Mouse (Mus musculus): Measurements from ENCODE around the gene Mrpl19. TPM values are rescaled to one million over a fixed set of nuclear protein-coding genes. Genes with fewer than 3 reads are reported as not detected.

Gene Mrpl19
- polyA plus RNA-seq, 1 experiment from 2014 or later: 81.9 TPM

DNA sequence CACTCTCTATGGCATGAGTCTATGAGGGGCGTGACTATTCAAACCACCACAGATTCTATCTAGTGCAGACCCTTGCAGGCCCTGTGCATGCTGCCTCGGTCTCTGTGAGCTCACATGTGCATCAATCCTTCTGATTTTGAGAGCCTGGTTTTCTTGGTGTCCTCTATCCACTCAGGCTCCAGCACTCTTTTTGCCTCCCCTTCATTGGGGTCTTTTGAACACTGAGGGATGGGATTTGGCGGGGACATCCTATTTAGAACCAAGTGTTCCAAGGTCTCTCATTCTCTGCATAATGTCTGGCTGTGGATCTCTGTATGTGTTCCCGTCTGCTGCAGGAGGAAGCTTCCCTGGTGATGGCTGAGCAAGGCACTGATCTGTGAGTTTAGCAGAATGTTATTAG lies 13.5 kb upstream of the Mrpl19 start:
- no peak for ATAC-seq (replicated peaks; ENCODE audit: low FRiP score)
- Histone ChIP-seq H3K4me2 (no peak overlapping the region), H3K9me3 (ENCODE audit: control insufficient read depth, low read length) (no peaks in the 10 kb centered on the region), H3K36me3 (ENCODE audit: control insufficient read depth, insufficient read depth, low read length) (no peaks in the 10 kb centered on the region), H3K4me1 (replicated peaks; ENCODE audit: control insufficient read depth, insufficient read depth, low read length) (no peaks in the 10 kb centered on the region), H3K4me3 (ENCODE audit: low read depth, low read length) (no peak overlapping the region), H3K27me3 (replicated peaks; ENCODE audit: control insufficient read depth, insufficient read depth, low read length) (no peaks in the 10 kb centered on the region), H3K27ac (ENCODE audit: low read depth, low read length) (no peak overlapping the region), H3K9ac (ENCODE audit: low read depth, low read length) (no peak overlapping the region)
- 82% methylated on average over 4 of the region's 4 CpGs for WGBS
- DNase-seq (ENCODE audit: low spot score): no peak

DNA sequence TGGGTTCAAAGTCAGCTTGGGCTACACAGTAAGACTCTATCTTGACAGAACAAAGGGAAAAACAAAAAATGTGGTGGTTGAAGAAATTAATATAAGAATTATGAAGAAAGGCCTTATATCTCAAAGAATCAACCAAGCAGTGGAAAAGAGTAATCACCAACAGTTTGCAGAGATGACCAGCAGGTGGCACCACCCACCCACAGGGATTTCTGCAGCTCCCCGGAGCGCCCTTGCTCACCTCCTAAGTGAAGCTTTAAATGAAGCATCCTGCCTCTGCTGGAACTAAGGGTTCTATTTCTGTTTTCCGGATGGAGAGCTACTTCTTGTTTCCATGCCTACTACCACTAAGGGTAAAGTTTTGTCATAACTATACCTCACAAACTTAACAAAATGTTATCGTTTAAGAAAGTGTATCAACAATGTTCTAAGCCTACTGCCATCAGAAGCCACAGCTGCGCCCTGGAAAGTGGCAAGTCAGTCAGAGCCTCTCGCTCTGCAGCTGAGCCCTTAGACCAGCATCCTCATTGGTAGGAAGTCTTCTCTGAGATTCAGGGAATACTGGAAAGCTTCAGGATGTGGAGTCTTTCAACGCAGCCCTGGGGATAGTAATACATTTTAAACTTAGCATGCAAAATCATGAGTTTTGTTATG lies 10.3 kb upstream of the Mrpl19 start:
- H3K9ac ChIP-seq (ENCODE audit: low read depth, low read length): no peak overlapping the region
- no peaks in the 10 kb centered on the region for H3K9me3 ChIP-seq (ENCODE audit: control insufficient read depth, low read length)
- no peaks in the 10 kb centered on the region for H3K36me3 ChIP-seq (ENCODE audit: control insufficient read depth, insufficient read depth, low read length)
- no peak overlapping the region for H3K27ac ChIP-seq (ENCODE audit: low read depth, low read length)
- no peaks in the 10 kb centered on the region for H3K27me3 ChIP-seq (replicated peaks; ENCODE audit: control insufficient read depth, insufficient read depth, low read length)
- WGBS: 33% methylated on average over 7 of the region's 7 CpGs
- no peak for ATAC-seq (replicated peaks; ENCODE audit: low FRiP score)
- no peaks in the 10 kb centered on the region for H3K4me1 ChIP-seq (replicated peaks; ENCODE audit: control insufficient read depth, insufficient read depth, low read length)
- H3K4me2 ChIP-seq: no peak overlapping the region
- peak; percentile 61 for DNase-seq (ENCODE audit: low spot score)
- H3K4me3 ChIP-seq (ENCODE audit: low read depth, low read length): no peak overlapping the region

DNA sequence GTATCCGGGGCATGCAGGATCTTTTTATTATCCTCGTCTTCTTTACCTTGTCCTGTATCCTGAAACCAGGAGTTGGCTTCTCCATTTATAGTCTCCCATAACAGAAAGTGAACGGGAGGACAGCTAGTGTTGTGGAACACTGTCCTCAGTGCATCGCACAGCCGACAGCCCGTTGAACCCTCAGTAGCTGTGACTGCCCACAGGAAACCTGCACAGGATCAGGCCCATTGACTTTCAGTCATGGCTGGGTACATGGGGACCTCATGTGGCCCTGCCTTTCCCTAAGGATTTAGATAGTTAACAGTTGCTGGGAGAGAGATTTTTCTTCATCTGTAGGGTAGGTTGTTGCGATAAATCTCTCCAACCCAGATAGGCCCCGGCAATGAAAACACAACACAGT lies 6.8 kb upstream of the Mrpl19 start:
- Histone ChIP-seq H3K27ac (ENCODE audit: low read depth, low read length) (no peak overlapping the region), H3K4me1 (replicated peaks; ENCODE audit: control insufficient read depth, insufficient read depth, low read length) (no peaks in the 10 kb centered on the region), H3K36me3 (ENCODE audit: control insufficient read depth, insufficient read depth, low read length) (no peaks in the 10 kb centered on the region), H3K4me2 (no peak overlapping the region), H3K9ac (ENCODE audit: low read depth, low read length) (no peak overlapping the region), H3K9me3 (ENCODE audit: control insufficient read depth, low read length) (no peaks in the 10 kb centered on the region), H3K27me3 (replicated peaks; ENCODE audit: control insufficient read depth, insufficient read depth, low read length) (no peaks in the 10 kb centered on the region), H3K4me3 (ENCODE audit: low read depth, low read length) (no peak overlapping the region)
- WGBS: 85% methylated on average over 8 of the region's 8 CpGs
- ATAC-seq (replicated peaks; ENCODE audit: low FRiP score) (no peak), DNase-seq (ENCODE audit: low spot score) (no peak)

DNA sequence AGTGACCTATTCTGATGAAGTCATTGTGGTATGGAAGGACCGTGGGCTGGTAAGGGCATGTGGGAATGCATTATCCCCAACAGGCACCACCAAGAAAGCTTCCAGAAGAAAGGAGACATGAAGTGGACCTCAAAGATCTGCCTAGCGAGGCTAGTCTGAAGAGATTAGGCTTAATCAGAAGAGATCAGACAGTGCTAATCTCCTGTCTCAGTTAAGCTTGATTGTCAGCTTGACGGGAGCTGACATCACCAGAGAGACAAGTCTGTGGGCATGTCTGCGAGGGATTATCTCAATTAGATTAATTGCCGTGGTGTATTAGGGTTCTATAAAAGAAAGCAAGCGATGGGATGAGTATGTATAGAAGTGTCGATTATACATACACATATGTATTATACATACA lies 5.4 kb upstream of the Mrpl19 start:
- ATAC-seq (replicated peaks; ENCODE audit: low FRiP score) (no peak), DNase-seq (ENCODE audit: low spot score) (no peak)
- H3K4me3 ChIP-seq (ENCODE audit: low read depth, low read length): no peak overlapping the region
- H3K9ac ChIP-seq (ENCODE audit: low read depth, low read length): no peak overlapping the region
- H3K36me3 ChIP-seq (ENCODE audit: control insufficient read depth, insufficient read depth, low read length): no peaks in the 10 kb centered on the region
- H3K27ac ChIP-seq (ENCODE audit: low read depth, low read length): no peak overlapping the region
- H3K4me1 ChIP-seq (replicated peaks; ENCODE audit: control insufficient read depth, insufficient read depth, low read length): no peaks in the 10 kb centered on the region
- no peaks in the 10 kb centered on the region for H3K27me3 ChIP-seq (replicated peaks; ENCODE audit: control insufficient read depth, insufficient read depth, low read length)
- WGBS: 73% methylated on average over 7 of the region's 7 CpGs
- H3K9me3 ChIP-seq (ENCODE audit: control insufficient read depth, low read length): no peaks in the 10 kb centered on the region
- H3K4me2 ChIP-seq: no peak overlapping the region

DNA sequence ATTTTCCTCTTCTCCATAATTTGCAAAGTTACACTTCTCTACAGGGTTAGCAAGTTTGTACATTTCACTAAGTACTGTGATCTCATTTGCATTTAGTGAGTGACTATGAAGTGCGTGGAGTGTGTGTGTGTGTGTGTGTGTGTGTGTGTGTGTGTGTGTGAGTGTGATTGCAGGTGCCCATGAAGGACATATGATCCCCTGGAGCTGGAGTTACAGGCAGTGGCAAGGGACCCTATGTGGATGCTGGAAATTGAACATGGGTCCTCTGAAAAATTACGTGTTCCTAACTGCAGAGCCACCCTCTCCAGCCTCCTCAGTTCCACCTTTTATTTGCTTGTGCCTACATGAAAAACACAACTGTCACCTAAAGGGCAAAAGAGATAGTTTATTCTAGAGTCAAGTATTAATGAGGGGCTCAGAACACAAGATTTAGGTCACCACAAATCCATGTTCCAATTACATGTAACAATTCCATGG lies 348 bp upstream of the Mrpl19 start:
- Histone ChIP-seq H3K27me3 (replicated peaks; ENCODE audit: control insufficient read depth, insufficient read depth, low read length) (no peaks in the 10 kb centered on the region), H3K4me2 (peak overlapping the region; percentile 59), H3K9ac (ENCODE audit: low read depth, low read length) (peak overlapping the region; percentile 85; the same call in 1 of the 2 replicates), H3K4me1 (replicated peaks; ENCODE audit: control insufficient read depth, insufficient read depth, low read length) (peaks cover 6% of the 10 kb centered on the region), H3K4me3 (ENCODE audit: low read depth, low read length) (peak overlapping the region; percentile 91), H3K36me3 (ENCODE audit: control insufficient read depth, insufficient read depth, low read length) (peaks cover 18% of the 10 kb centered on the region), H3K27ac (ENCODE audit: low read depth, low read length) (no peak overlapping the region), H3K9me3 (ENCODE audit: control insufficient read depth, low read length) (no peaks in the 10 kb centered on the region)
- WGBS: 52% methylated on average over 2 of the region's 2 CpGs
- ATAC-seq (replicated peaks; ENCODE audit: low FRiP score) (peak; percentile 47), DNase-seq (ENCODE audit: low spot score) (no peak)

DNA sequence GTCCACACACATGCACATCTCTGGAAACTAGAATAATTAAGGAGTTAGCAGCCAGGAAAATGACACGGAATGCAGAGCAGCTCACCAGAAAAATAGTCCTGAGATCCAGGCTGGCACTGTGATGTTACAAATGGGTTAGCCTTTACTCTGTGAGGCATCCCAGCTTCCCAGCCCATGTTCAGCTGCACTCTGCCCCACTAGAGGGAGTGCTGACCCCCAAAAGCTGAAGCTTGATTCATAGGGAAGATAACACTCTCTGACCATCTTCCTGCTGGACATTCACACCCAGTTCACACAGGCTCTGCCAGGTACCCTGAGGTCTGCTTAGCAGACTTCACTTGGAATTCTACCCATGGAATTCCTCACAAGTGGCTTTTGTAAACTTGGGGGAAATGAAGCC lies 5.5 kb downstream of the Mrpl19 start:
- H3K4me2 ChIP-seq: no peak overlapping the region
- H3K4me3 ChIP-seq (ENCODE audit: low read depth, low read length): no peak overlapping the region
- no peak overlapping the region for H3K9ac ChIP-seq (ENCODE audit: low read depth, low read length)
- peaks cover 54% of the 10 kb centered on the region for H3K36me3 ChIP-seq (ENCODE audit: control insufficient read depth, insufficient read depth, low read length)
- no peak for ATAC-seq (replicated peaks; ENCODE audit: low FRiP score)
- no peaks in the 10 kb centered on the region for H3K27me3 ChIP-seq (replicated peaks; ENCODE audit: control insufficient read depth, insufficient read depth, low read length)
- H3K9me3 ChIP-seq (ENCODE audit: control insufficient read depth, low read length): 0 out of 2 replicates have a peak, but pooled peaks cover 4% of the 10 kb centered on the region
- no peak overlapping the region for H3K27ac ChIP-seq (ENCODE audit: low read depth, low read length)
- DNase-seq (ENCODE audit: low spot score): no peak
- peaks cover 6% of the 10 kb centered on the region for H3K4me1 ChIP-seq (replicated peaks; ENCODE audit: control insufficient read depth, insufficient read depth, low read length)
- WGBS: 85% methylated on average over 1 of the region's 1 CpGs

DNA sequence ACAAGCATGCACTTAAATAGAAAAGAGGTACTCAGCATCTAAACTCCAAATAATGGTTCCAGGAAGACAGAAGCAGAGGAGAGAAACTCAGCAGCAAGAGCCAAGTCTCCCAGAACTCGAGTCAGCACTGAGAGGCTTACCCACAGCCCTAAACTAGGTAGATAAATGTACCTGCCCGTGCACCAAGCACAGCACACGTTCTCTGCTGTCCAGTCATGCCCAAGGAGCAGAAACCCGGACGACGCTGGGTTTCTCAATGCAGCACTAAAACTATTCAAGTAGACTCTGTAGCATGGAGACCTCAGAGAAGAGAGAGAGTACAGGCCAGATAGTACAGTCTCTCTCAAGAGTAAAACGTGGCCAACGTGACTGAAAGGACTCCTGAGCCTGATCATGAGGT lies 5.9 kb downstream of the Mrpl19 start:
- Histone ChIP-seq H3K36me3 (ENCODE audit: control insufficient read depth, insufficient read depth, low read length) (peaks cover 58% of the 10 kb centered on the region), H3K9me3 (ENCODE audit: control insufficient read depth, low read length) (0 out of 2 replicates have a peak, but pooled peaks cover 4% of the 10 kb centered on the region), H3K27ac (ENCODE audit: low read depth, low read length) (no peak overlapping the region), H3K27me3 (replicated peaks; ENCODE audit: control insufficient read depth, insufficient read depth, low read length) (no peaks in the 10 kb centered on the region), H3K4me2 (no peak overlapping the region), H3K4me3 (ENCODE audit: low read depth, low read length) (no peak overlapping the region), H3K4me1 (replicated peaks; ENCODE audit: control insufficient read depth, insufficient read depth, low read length) (peaks cover 5% of the 10 kb centered on the region), H3K9ac (ENCODE audit: low read depth, low read length) (no peak overlapping the region)
- WGBS: 92% methylated on average over 8 of the region's 8 CpGs
- no peak for ATAC-seq (replicated peaks; ENCODE audit: low FRiP score)
- no peak for DNase-seq (ENCODE audit: low spot score)

DNA sequence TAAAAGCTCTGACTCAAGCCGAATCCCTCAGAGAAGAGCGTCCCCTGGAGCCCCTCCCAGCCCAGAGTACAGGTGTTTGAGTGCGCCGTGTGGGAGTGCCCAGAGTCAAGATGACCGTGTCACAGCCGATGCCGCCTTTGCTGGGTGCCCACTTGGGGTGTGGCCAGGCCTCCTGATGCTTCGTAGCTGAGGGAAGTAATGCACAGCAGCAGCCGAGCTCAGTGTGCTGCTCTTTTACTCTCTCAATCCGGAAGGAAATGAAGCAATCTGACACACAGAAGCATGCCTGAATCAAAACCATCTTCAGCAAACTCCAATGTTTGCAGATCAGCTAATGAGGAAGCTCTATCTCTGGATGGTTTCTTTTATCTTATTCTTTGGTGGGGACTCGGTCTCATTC lies 7.8 kb downstream of the Mrpl19 start:
- DNase-seq (ENCODE audit: low spot score): no peak
- no peak overlapping the region for H3K9ac ChIP-seq (ENCODE audit: low read depth, low read length)
- ATAC-seq (replicated peaks; ENCODE audit: low FRiP score): no peak
- no peaks in the 10 kb centered on the region for H3K27me3 ChIP-seq (replicated peaks; ENCODE audit: control insufficient read depth, insufficient read depth, low read length)
- 0 out of 2 replicates have a peak, but pooled peaks cover 4% of the 10 kb centered on the region for H3K9me3 ChIP-seq (ENCODE audit: control insufficient read depth, low read length)
- no peak overlapping the region for H3K27ac ChIP-seq (ENCODE audit: low read depth, low read length)
- peaks cover 59% of the 10 kb centered on the region for H3K36me3 ChIP-seq (ENCODE audit: control insufficient read depth, insufficient read depth, low read length)
- no peaks in the 10 kb centered on the region for H3K4me1 ChIP-seq (replicated peaks; ENCODE audit: control insufficient read depth, insufficient read depth, low read length)
- no peak overlapping the region for H3K4me3 ChIP-seq (ENCODE audit: low read depth, low read length)
- WGBS: 90% methylated on average over 11 of the region's 11 CpGs
- H3K4me2 ChIP-seq: no peak overlapping the region

DNA sequence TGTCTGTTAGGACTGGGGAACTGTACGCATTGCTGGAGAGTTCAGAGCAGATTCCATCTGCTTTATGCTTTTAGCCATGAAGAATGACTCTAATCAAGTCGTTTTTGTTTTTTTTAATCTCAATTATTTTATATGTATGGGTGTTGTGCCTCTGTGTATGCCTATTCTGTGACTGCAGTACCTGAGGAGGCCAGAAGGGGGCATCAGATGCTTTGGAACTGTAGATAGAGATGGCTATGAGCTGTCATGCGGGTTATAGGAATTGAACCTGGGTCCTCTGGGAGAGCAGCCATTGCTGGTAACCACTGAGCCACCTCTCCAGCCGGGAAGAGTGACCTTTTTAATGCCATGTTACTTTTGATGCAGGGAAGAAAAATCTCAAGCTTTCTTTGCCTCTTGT lies 9.4 kb downstream of the Mrpl19 start:
- no peak overlapping the region for H3K9ac ChIP-seq (ENCODE audit: low read depth, low read length)
- WGBS: 85% methylated on average over 4 of the region's 4 CpGs
- no peaks in the 10 kb centered on the region for H3K4me1 ChIP-seq (replicated peaks; ENCODE audit: control insufficient read depth, insufficient read depth, low read length)
- H3K4me2 ChIP-seq: no peak overlapping the region
- DNase-seq (ENCODE audit: low spot score): no peak
- peaks cover 50% of the 10 kb centered on the region for H3K36me3 ChIP-seq (ENCODE audit: control insufficient read depth, insufficient read depth, low read length)
- H3K9me3 ChIP-seq (ENCODE audit: control insufficient read depth, low read length): 0 out of 2 replicates have a peak, but pooled peaks cover 4% of the 10 kb centered on the region
- no peak overlapping the region for H3K4me3 ChIP-seq (ENCODE audit: low read depth, low read length)
- no peaks in the 10 kb centered on the region for H3K27me3 ChIP-seq (replicated peaks; ENCODE audit: control insufficient read depth, insufficient read depth, low read length)
- ATAC-seq (replicated peaks; ENCODE audit: low FRiP score): no peak
- no peak overlapping the region for H3K27ac ChIP-seq (ENCODE audit: low read depth, low read length)

Measured in liver, embryonic 11.5 days (tissue).